Mouse (Mus musculus) MEL (cell line): Measurements from ENCODE around the gene Dhx58. TPM values are rescaled to one million over a fixed set of nuclear protein-coding genes. Genes with fewer than 3 reads are reported as not detected.
A peak's percentile ranks its signal among the peaks of the same experiment; 100 is the strongest.

Experiments used
- DNase-seq: peaks from one replicate; pipeline ENCODE4 v3.0.0; 2011; ENCODE audit warnings: low read depth, low spot score
- H3K27ac ChIP-seq: 2 replicates; pipeline ENCODE4 v1.5.1; 2012; ENCODE audit warnings: low read depth, mild to moderate bottlenecking, control low read depth, low read length, moderate library complexity; ENCODE audit not compliant: control insufficient read depth
- H3K27me3 ChIP-seq, 2 experiments: fragments of 150-350 bp in 1 of 2; sonication (generic) in 1 of 2; 2 replicates each; pipeline ENCODE4 v1.6.1; 2012; ENCODE audit warnings: low read length in 2 of 2, mild to moderate bottlenecking in 2 of 2, improper control_type of control experiment in 1 of 2, moderate library complexity in 1 of 2; ENCODE audit not compliant: insufficient read depth in 2 of 2, control insufficient read depth in 1 of 2
- H3K36me3 ChIP-seq, 2 experiments: 2 replicates each; pipeline ENCODE4 v1.6.1; 2012 to 2014; ENCODE audit warnings: low read length in 2 of 2, improper control_type of control experiment in 1 of 2, inconsistent platforms in 1 of 2, mild to moderate bottlenecking in 1 of 2; ENCODE audit not compliant: insufficient read depth in 2 of 2, control insufficient read depth in 1 of 2
- H3K4me1 ChIP-seq, 2 experiments: fragments of 150-350 bp in 1 of 2; sonication (generic) in 1 of 2; 2 replicates each; pipeline ENCODE4 v1.6.1; 2012; ENCODE audit warnings: low read length in 2 of 2, improper control_type of control experiment in 1 of 2, mild to moderate bottlenecking in 1 of 2; ENCODE audit not compliant: insufficient read depth in 2 of 2, control insufficient read depth in 1 of 2
- H3K4me3 ChIP-seq, 2 experiments: fragments of 150-350 bp in 1 of 2; sonication (generic) in 1 of 2; 2 replicates each; pipeline ENCODE4 v1.5.1; 2012; ENCODE audit warnings: low read depth in 2 of 2, low read length in 2 of 2, mild to moderate bottlenecking in 2 of 2, moderate library complexity in 2 of 2, control low read depth in 1 of 2, improper control_type of control experiment in 1 of 2; ENCODE audit not compliant: control insufficient read depth in 1 of 2, insufficient read depth in 1 of 2
- H3K79me2 ChIP-seq: 2 replicates; pipeline ENCODE4 v1.6.1; 2012; ENCODE audit warnings: mild to moderate bottlenecking, low read length, moderate library complexity; ENCODE audit not compliant: control insufficient read depth, poor library complexity, insufficient read depth
- H3K9ac ChIP-seq: 2 replicates; pipeline ENCODE4 v1.6.1; 2012; ENCODE audit warnings: low read depth, mild to moderate bottlenecking, control low read depth, low read length, moderate library complexity; ENCODE audit not compliant: control insufficient read depth, poor library complexity, severe bottlenecking
- H3K9me3 ChIP-seq: fragments of 150-350 bp; sonication (generic); replicated peaks from 2 replicates; pipeline ENCODE4 v1.6.1; 2012; ENCODE audit warnings: mild to moderate bottlenecking, low read length, improper control_type of control experiment, moderate library complexity; ENCODE audit not compliant: insufficient read depth
- CHD1 ChIP-seq: IDR thresholded peaks from 2 replicates; pipeline ENCODE4 v1.6.1; 2012; ENCODE audit warnings: low read depth, mild to moderate bottlenecking, inconsistent platforms, low read length, improper control_type of control experiment
- CTCF ChIP-seq, 3 experiments: IDR thresholded peaks in 2 of 3; conservative IDR thresholded peaks in 1 of 3; 2 replicates each; pipeline ENCODE4 v1.5.1; 2011 to 2012; ENCODE audit warnings: low read length in 3 of 3, low read depth in 2 of 3, mild to moderate bottlenecking in 2 of 3, improper control_type of control experiment in 1 of 3, inconsistent platforms in 1 of 3, mixed read lengths in 1 of 3, moderate library complexity in 1 of 3; ENCODE audit not compliant: control insufficient read depth in 1 of 3, insufficient read depth in 1 of 3, poor library complexity in 1 of 3, severe bottlenecking in 1 of 3
- ELF1 ChIP-seq: IDR thresholded peaks from 2 replicates; pipeline ENCODE4 v1.6.1; 2014; ENCODE audit warnings: low read depth, mild to moderate bottlenecking, inconsistent platforms, low read length, improper control_type of control experiment, moderate library complexity
- EP300 ChIP-seq, 2 experiments: IDR thresholded peaks; 2 replicates each; pipeline ENCODE4 v1.6.1; 2011; ENCODE audit warnings: improper control_type of control experiment in 2 of 2, low read length in 2 of 2, low read depth in 1 of 2, mild to moderate bottlenecking in 1 of 2
- ETS1 ChIP-seq: IDR thresholded peaks from 2 replicates; pipeline ENCODE4 v1.6.1; 2012; ENCODE audit warnings: low read depth, mild to moderate bottlenecking, inconsistent platforms, low read length, improper control_type of control experiment, moderate library complexity
- GATA1 ChIP-seq: IDR thresholded peaks from 2 replicates; pipeline ENCODE4 v1.6.1; 2011; ENCODE audit warnings: low read depth, low read length, improper control_type of control experiment
- HCFC1 ChIP-seq: IDR thresholded peaks from 2 replicates; pipeline ENCODE4 v1.6.1; 2012; ENCODE audit warnings: low read depth, mild to moderate bottlenecking, inconsistent platforms, low read length, improper control_type of control experiment, moderate library complexity
- MAX ChIP-seq: IDR thresholded peaks from 2 replicates; pipeline ENCODE4 v1.6.1; 2011; ENCODE audit warnings: low read length, improper control_type of control experiment
- MEF2A ChIP-seq: IDR thresholded peaks from 2 replicates; pipeline ENCODE4 v1.6.1; 2014; ENCODE audit warnings: low read depth, mild to moderate bottlenecking, inconsistent platforms, low read length, improper control_type of control experiment; ENCODE audit not compliant: poor library complexity, insufficient replicate concordance, severe bottlenecking; ENCODE audit errors: extremely low read depth
- NELFE ChIP-seq: IDR thresholded peaks from 2 replicates; pipeline ENCODE4 v1.6.1; 2011; ENCODE audit warnings: low read depth, low read length, improper control_type of control experiment
- NRF1 ChIP-seq: IDR thresholded peaks from 2 replicates; pipeline ENCODE4 v1.6.1; 2014; ENCODE audit warnings: low read depth, mild to moderate bottlenecking, inconsistent platforms, low read length, improper control_type of control experiment, moderate library complexity; ENCODE audit not compliant: poor library complexity, insufficient read depth, severe bottlenecking
- POLR2A ChIP-seq, 2 experiments: IDR thresholded peaks; 2 replicates each; pipeline ENCODE4 v1.6.1; 2011 to 2012; ENCODE audit warnings: low read length in 2 of 2, mild to moderate bottlenecking in 2 of 2, control low read depth in 1 of 2, improper control_type of control experiment in 1 of 2, low read depth in 1 of 2, moderate library complexity in 1 of 2; ENCODE audit not compliant: control insufficient read depth in 1 of 2, insufficient read depth in 1 of 2, poor library complexity in 1 of 2
- POLR2AphosphoS5 ChIP-seq: IDR thresholded peaks from 2 replicates; pipeline ENCODE4 v1.6.1; 2012; ENCODE audit warnings: low read depth, borderline replicate concordance, mild to moderate bottlenecking, inconsistent platforms, low read length, moderate library complexity, mixed read lengths
- RAD21 ChIP-seq: IDR thresholded peaks from 2 replicates; pipeline ENCODE4 v1.6.1; 2011; ENCODE audit warnings: mild to moderate bottlenecking, low read depth, low read length, improper control_type of control experiment
- RCOR1 ChIP-seq: IDR thresholded peaks from 2 replicates; pipeline ENCODE4 v1.6.1; 2012; ENCODE audit warnings: low read depth, mild to moderate bottlenecking, inconsistent platforms, low read length, improper control_type of control experiment
- SMC3 ChIP-seq: IDR thresholded peaks from 2 replicates; pipeline ENCODE4 v1.6.1; 2011; ENCODE audit warnings: low read depth, low read length, improper control_type of control experiment
- USF1 ChIP-seq: IDR thresholded peaks from 2 replicates; pipeline ENCODE4 v1.6.1; 2014; ENCODE audit warnings: low read depth, mild to moderate bottlenecking, inconsistent platforms, low read length, improper control_type of control experiment, moderate library complexity
- ZC3H11A ChIP-seq: IDR thresholded peaks from 2 replicates; pipeline ENCODE4 v1.6.1; 2012; ENCODE audit warnings: low read depth, mild to moderate bottlenecking, inconsistent platforms, low read length, improper control_type of control experiment
- ZMIZ1 ChIP-seq: IDR thresholded peaks from 2 replicates; pipeline ENCODE4 v1.6.1; 2012; ENCODE audit warnings: low read depth, mild to moderate bottlenecking, inconsistent platforms, low read length, improper control_type of control experiment, moderate library complexity
- polyA plus RNA-seq, 2 experiments: library from polyadenylated mRNA; stranded (reverse) in 1 of 2; unstranded in 1 of 2; fragments of >175 nt in 1 of 2; fragments of >200 nt in 1 of 2; gene quantifications; 2 replicates each; pipeline versions ENCODE4 v1.2.1 to v1.2.4; 2012; ENCODE audit warnings: low replicate concordance in 2 of 2, low read depth in 1 of 2; ENCODE audit not compliant: insufficient read length in 2 of 2, insufficient read depth in 1 of 2, missing spikeins in 1 of 2
- total RNA-seq: library from RNA; depleted of rRNA; stranded (reverse); fragments of 300-350 nt; gene quantifications from 2 replicates; pipeline ENCODE4 v1.2.3, GENCODE M21; 2012

Gene Dhx58
- total and polyA plus RNA-seq, 3 experiments: 3.6 to 3.9 TPM; not detected in 1

DNA sequence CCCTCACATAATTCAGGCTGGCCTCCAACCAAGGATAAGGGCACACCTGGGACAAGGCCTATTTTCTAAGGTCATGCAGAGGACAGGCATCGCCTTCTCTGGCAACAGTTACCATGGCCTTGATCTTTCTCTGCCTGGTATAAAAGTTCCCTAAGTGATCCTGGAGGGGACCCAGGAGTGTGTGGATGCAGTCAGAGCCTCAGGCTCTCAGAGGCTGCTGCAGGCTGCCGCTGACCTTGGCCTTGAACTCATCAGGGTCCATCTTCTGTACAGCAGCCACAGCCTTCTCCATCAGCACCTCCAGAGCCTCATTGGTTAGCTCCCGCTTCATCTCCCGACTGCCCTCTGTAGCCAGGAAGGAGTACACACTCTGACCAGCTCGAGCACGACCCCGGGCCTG is 6.2 kb downstream of the Dhx58 start:
- H3K36me3 ChIP-seq: peaks cover 0 to 5% of the 10 kb centered on the region in 2 experiments; a peak in 2 of 4 replicates
- peaks cover 0 to 5% of the 10 kb centered on the region in 2 experiments; a peak in 3 of 4 replicates for H3K4me1 ChIP-seq

DNA sequence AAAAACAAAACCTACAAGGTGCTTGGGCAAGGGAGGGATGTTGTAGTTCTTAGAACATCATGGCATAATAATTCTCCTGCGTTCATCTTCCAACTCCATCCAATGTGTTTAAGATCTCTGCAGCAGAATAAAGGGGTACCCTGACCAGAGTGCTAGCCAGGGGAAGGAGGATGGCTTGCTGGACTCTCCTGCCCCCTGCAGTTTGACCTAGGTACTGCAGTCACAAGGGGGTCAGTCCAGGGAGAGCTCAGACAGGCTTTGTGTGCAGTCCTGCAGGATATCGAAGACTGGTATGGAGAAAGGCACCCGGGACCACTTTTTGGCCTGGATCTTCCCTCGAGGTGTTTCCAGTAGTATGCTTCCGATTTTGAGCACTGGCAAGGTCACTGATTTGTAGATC is 9.1 kb downstream of the Dhx58 start:
- peak; percentile 80 for DNase-seq
- peak; percentile 98 for TF ChIP-seq CTCF (IDR thresholded peaks at IDR 0.05 in 2 of 3, conservative IDR thresholded peaks at IDR 0.05 in 1 of 3; ENCODE audit: control insufficient read depth in 1 of 3, insufficient read depth in 1 of 3, low read depth in 2 of 3, low read length in 3 of 3, poor library complexity in 1 of 3, severe bottlenecking in 1 of 3)
- peak; percentile 99 for TF ChIP-seq SMC3
- TF ChIP-seq RAD21: peak; percentile 97
- no peak for TF ChIP-seq NRF1
- no peak for TF ChIP-seq ETS1
- TF ChIP-seq HCFC1: no peak
- TF ChIP-seq ZC3H11A: peak; percentile 96
- TF ChIP-seq RCOR1: no peak
- Histone ChIP-seq H3K9me3 (no peaks in the 10 kb centered on the region), H3K4me1 (peaks cover 2 to 8% of the 10 kb centered on the region in 2 experiments; a peak in 2 of 4 replicates), H3K79me2 (no peaks in the 10 kb centered on the region), H3K36me3 (no peaks in the 10 kb centered on the region), H3K27ac (no peak overlapping the region), H3K27me3 (no peaks in the 10 kb centered on the region), H3K9ac (no peak overlapping the region), H3K4me3 (no peak overlapping the region)

More for the DNA sequence above, 6.2 kb downstream of the Dhx58 start:
- no peak overlapping the region for H3K4me3 ChIP-seq
- TF ChIP-seq USF1: no peak
- no peak for TF ChIP-seq RCOR1
- TF ChIP-seq MAX: no peak
- no peak for TF ChIP-seq POLR2AphosphoS5
- no peak for TF ChIP-seq HCFC1
- no peak for TF ChIP-seq NELFE
- no peak for TF ChIP-seq SMC3
- TF ChIP-seq ELF1: no peak
- no peak for TF ChIP-seq NRF1
- no peak for TF ChIP-seq MEF2A
- TF ChIP-seq GATA1: no peak
- no peak for TF ChIP-seq EP300 (IDR thresholded peaks at IDR 0.05; ENCODE audit: low read depth in 1 of 2, low read length in 2 of 2)
- TF ChIP-seq ZMIZ1: no peak
- TF ChIP-seq ETS1: no peak
- no peak for TF ChIP-seq ZC3H11A
- no peak for TF ChIP-seq RAD21
- TF ChIP-seq CHD1: no peak
- TF ChIP-seq POLR2A (IDR thresholded peaks at IDR 0.05; ENCODE audit: control insufficient read depth in 1 of 2, insufficient read depth in 1 of 2, low read depth in 1 of 2, low read length in 2 of 2, poor library complexity in 1 of 2): no peak
- H3K9me3 ChIP-seq: no peaks in the 10 kb centered on the region
- H3K27me3 ChIP-seq: no peaks in the 10 kb centered on the region
- H3K79me2 ChIP-seq: no peaks in the 10 kb centered on the region
- no peak overlapping the region for H3K9ac ChIP-seq
- DNase-seq: no peak
- no peak overlapping the region for H3K27ac ChIP-seq
